ENCODE assay signal across 9 mouse cellular contexts in the genomic region with DNA sequence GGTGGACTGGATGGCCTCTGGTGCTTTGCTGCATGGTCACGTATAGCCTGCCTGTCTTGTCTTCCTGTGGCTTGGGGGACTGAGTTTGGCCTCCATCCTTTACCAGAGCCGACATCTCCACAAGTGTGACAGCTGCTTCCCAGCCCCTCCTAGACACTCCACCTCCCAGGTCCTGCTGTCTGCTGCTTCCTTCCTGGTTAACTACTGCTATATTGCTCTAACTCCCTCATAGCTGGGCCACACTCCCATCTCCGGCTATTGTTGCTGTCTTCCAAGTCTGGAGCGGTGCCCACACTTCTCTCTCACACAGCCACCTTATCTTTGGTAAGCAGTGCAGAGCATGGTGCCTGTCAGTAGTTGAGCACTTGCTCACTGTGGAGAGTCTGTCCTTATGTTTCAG. TPM values are rescaled to one million over a fixed set of nuclear protein-coding genes. Genes with fewer than 3 reads are reported as not detected.
DNase-seq lines count a peak whose midpoint lies in the region; ATAC-seq lines count a peak whose summit lies in the region.
"Had no signal": no experiment of that assay in that cellular context is flagged by ENCODE, and none has a peak within 500 bp of the region (broad histone marks: within the 10 kb centered on the region; RNA-seq: fewer than 3 reads in every experiment).

No protein-coding gene starts in this region.

- peak overlapping the region; percentile 83; the same call in 1 of the 2 replicates for H3K4me2 ChIP-seq in forebrain, embryonic 12.5 days
- H3K4me2 ChIP-seq in forebrain, embryonic 14.5 days (ENCODE audit: low read length): no peak overlapping the region
- peak overlapping the region; percentile 88; the same call in 1 of the 2 replicates for H3K4me2 ChIP-seq in lung, embryonic 15.5 days

- intact Hi-C loops in gastrocnemius, postnatal 14 days (cut with DNase I; ENCODE audit: low total_unique reads): no loop called here

- WGBS in forebrain, embryonic 12.5 days: 93% methylated on average over 4 of the region's 4 CpGs
- 84% methylated on average over 4 of the region's 4 CpGs for WGBS in forebrain, embryonic 14.5 days
- 53% methylated on average over 4 of the region's 4 CpGs for WGBS in heart, embryonic 10.5 days
- WGBS in lung, embryonic 15.5 days: 62% methylated on average over 4 of the region's 4 CpGs

- H3K27ac ChIP-seq in forebrain, embryonic 12.5 days: no peak overlapping the region
- H3K27ac ChIP-seq in forebrain, embryonic 14.5 days (ENCODE audit: low read depth, low read length): no peak overlapping the region
- peak overlapping the region; percentile 94; the same call in 1 of the 2 replicates for H3K27ac ChIP-seq in heart, embryonic 10.5 days
- peak overlapping the region; percentile 58 for H3K27ac ChIP-seq in lung, embryonic 15.5 days

- ATAC-seq in forebrain, embryonic 12.5 days (ENCODE audit: low FRiP score): no peak
- ATAC-seq in forebrain, embryonic 14.5 days: no peak
- ATAC-seq in lung, embryonic 15.5 days (ENCODE audit: borderline replicate concordance, extremely low read depth, low FRiP score, low TSS enrichment): no peak

- no peak for DNase-seq in forebrain, embryonic 14.5 days (ENCODE audit: low spot score)
- DNase-seq in heart, embryonic 10.5 days (ENCODE audit: low spot score): peak; percentile 78
- DNase-seq in kidney, adult 8-10 months: peak; percentile 68 to 70
- DNase-seq in testis, postnatal 10 days (ENCODE audit: low spot score): peak; percentile 71
- no peak for DNase-seq in urinary bladder, adult 2 months (ENCODE audit: low spot score)
- DNase-seq in gastrocnemius, postnatal 14 days: no peak

- no peaks in the 10 kb centered on the region for H3K27me3 ChIP-seq in forebrain, embryonic 12.5 days
- no peaks in the 10 kb centered on the region for H3K27me3 ChIP-seq in forebrain, embryonic 14.5 days (replicated peaks; ENCODE audit: control insufficient read depth, insufficient read depth, low read length)
- H3K27me3 ChIP-seq in heart, embryonic 10.5 days (ENCODE audit: insufficient read depth, poor library complexity, severe bottlenecking): no peaks in the 10 kb centered on the region
- H3K27me3 ChIP-seq in lung, embryonic 15.5 days: no peaks in the 10 kb centered on the region

- peaks cover 37% of the 10 kb centered on the region for H3K4me1 ChIP-seq in forebrain, embryonic 12.5 days
- peaks cover 17% of the 10 kb centered on the region for H3K4me1 ChIP-seq in forebrain, embryonic 14.5 days (ENCODE audit: control insufficient read depth, insufficient read depth, low read length)
- peaks cover 51% of the 10 kb centered on the region for H3K4me1 ChIP-seq in heart, embryonic 10.5 days
- peaks cover 63% of the 10 kb centered on the region for H3K4me1 ChIP-seq in lung, embryonic 15.5 days

- H3K9ac ChIP-seq in forebrain, embryonic 12.5 days: no peak overlapping the region
- H3K9ac ChIP-seq in forebrain, embryonic 14.5 days (ENCODE audit: low read length): no peak overlapping the region; the same call in 1 of the 2 replicates
- H3K9ac ChIP-seq in lung, embryonic 15.5 days: no peak overlapping the region

- no peak overlapping the region for H3K4me3 ChIP-seq in forebrain, embryonic 12.5 days (replicated peaks)
- H3K4me3 ChIP-seq in forebrain, embryonic 14.5 days (ENCODE audit: low read depth, low read length): no peak overlapping the region
- H3K4me3 ChIP-seq in heart, embryonic 10.5 days: peak overlapping the region; percentile 77; the same call in 1 of the 2 replicates
- H3K4me3 ChIP-seq in lung, embryonic 15.5 days: no peak overlapping the region

- H3K9me3 ChIP-seq in forebrain, embryonic 12.5 days: no peaks in the 10 kb centered on the region
- no peaks in the 10 kb centered on the region for H3K9me3 ChIP-seq in forebrain, embryonic 14.5 days (replicated peaks; ENCODE audit: control insufficient read depth, low read length)
- H3K9me3 ChIP-seq in heart, embryonic 10.5 days: no peaks in the 10 kb centered on the region
- no peaks in the 10 kb centered on the region for H3K9me3 ChIP-seq in lung, embryonic 15.5 days

- peaks cover 50% of the 10 kb centered on the region for H3K36me3 ChIP-seq in forebrain, embryonic 12.5 days (replicated peaks)
- H3K36me3 ChIP-seq in forebrain, embryonic 14.5 days (ENCODE audit: control insufficient read depth, insufficient read depth, low read length): peaks cover 46% of the 10 kb centered on the region
- H3K36me3 ChIP-seq in heart, embryonic 10.5 days: peaks cover 49% of the 10 kb centered on the region
- peaks cover 25% of the 10 kb centered on the region for H3K36me3 ChIP-seq in lung, embryonic 15.5 days

RNA-seq across cellular contexts. Expression of a gene that starts 0.6 kb away (rescaled TPM):
- 0.29 and 0.64 TPM in 2 replicates for polyA plus RNA-seq in forebrain, embryonic 12.5 days (2016; fragmentation: Nextera tagmentation; extraction: Ambion mirVana)
- 0.34 and 0.56 TPM in 2 replicates for polyA plus RNA-seq in forebrain, embryonic 14.5 days (2014; fragmentation: Nextera tagmentation; extraction: Ambion mirVana)
- 0.14 and 0.19 TPM in 2 replicates for polyA plus RNA-seq in heart, embryonic 10.5 days (2016; fragmentation: Nextera tagmentation; extraction: Ambion mirVana)
- 0.10 and 0.25 TPM in 2 replicates for polyA plus RNA-seq in lung, embryonic 15.5 days (2015; fragmentation: Nextera tagmentation; extraction: Ambion mirVana)
- polyA plus RNA-seq in urinary bladder, adult 2 months (2012; rRNA removed): 4.1 and 5.4 TPM in 2 replicates
- total RNA-seq in gastrocnemius, postnatal 14 days (2021): 1 to 10 TPM in 1 of 2 experiments, under 1 TPM in 1; 0.59 to 1.7 TPM

RNA-seq across cellular contexts. Expression of a gene that starts 2.3 kb away (rescaled TPM):
- polyA plus RNA-seq in forebrain, embryonic 12.5 days (2016; fragmentation: Nextera tagmentation; extraction: Ambion mirVana): 22.8 and 35.9 TPM in 2 replicates
- 61.8 and 66.8 TPM in 2 replicates for polyA plus RNA-seq in forebrain, embryonic 14.5 days (2014; fragmentation: Nextera tagmentation; extraction: Ambion mirVana)
- 20.2 and 34.4 TPM in 2 replicates for polyA plus RNA-seq in heart, embryonic 10.5 days (2016; fragmentation: Nextera tagmentation; extraction: Ambion mirVana)
- 39.1 and 40.9 TPM in 2 replicates for polyA plus RNA-seq in lung, embryonic 15.5 days (2015; fragmentation: Nextera tagmentation; extraction: Ambion mirVana)
- polyA plus RNA-seq in urinary bladder, adult 2 months (2012; rRNA removed): 24.3 and 30.2 TPM in 2 replicates
- 10 to 100 TPM; 19.3 to 30.1 TPM for total RNA-seq in gastrocnemius, postnatal 14 days (2021)

RNA-seq across cellular contexts. Expression of a gene that starts 26.2 kb away (rescaled TPM):
- polyA plus RNA-seq in forebrain, embryonic 12.5 days (2016; fragmentation: Nextera tagmentation; extraction: Ambion mirVana): 5.0 and 5.4 TPM in 2 replicates
- polyA plus RNA-seq in forebrain, embryonic 14.5 days (2014; fragmentation: Nextera tagmentation; extraction: Ambion mirVana): 6.3 and 6.6 TPM in 2 replicates
- 4.4 and 5.2 TPM in 2 replicates for polyA plus RNA-seq in heart, embryonic 10.5 days (2016; fragmentation: Nextera tagmentation; extraction: Ambion mirVana)
- 7.1 and 7.3 TPM in 2 replicates for polyA plus RNA-seq in lung, embryonic 15.5 days (2015; fragmentation: Nextera tagmentation; extraction: Ambion mirVana)
- 36.2 and 55.9 TPM in 2 replicates for polyA plus RNA-seq in urinary bladder, adult 2 months (2012; rRNA removed)
- total RNA-seq in gastrocnemius, postnatal 14 days (2021): 10 to 100 TPM; 11.0 to 14.3 TPM

RNA-seq across cellular contexts. Expression of a gene that starts 34.1 kb away (rescaled TPM):
- 9.0 and 9.4 TPM in 2 replicates for polyA plus RNA-seq in forebrain, embryonic 12.5 days (2016; fragmentation: Nextera tagmentation; extraction: Ambion mirVana)
- 16.5 and 17.7 TPM in 2 replicates for polyA plus RNA-seq in forebrain, embryonic 14.5 days (2014; fragmentation: Nextera tagmentation; extraction: Ambion mirVana)
- 12.8 and 17.2 TPM in 2 replicates for polyA plus RNA-seq in heart, embryonic 10.5 days (2016; fragmentation: Nextera tagmentation; extraction: Ambion mirVana)
- 10.6 and 11.3 TPM in 2 replicates for polyA plus RNA-seq in lung, embryonic 15.5 days (2015; fragmentation: Nextera tagmentation; extraction: Ambion mirVana)
- polyA plus RNA-seq in urinary bladder, adult 2 months (2012; rRNA removed): 75.5 and 103 TPM in 2 replicates
- total RNA-seq in gastrocnemius, postnatal 14 days (2021): 10 to 100 TPM; 20.4 to 23.4 TPM

RNA-seq across cellular contexts. Expression of a gene that starts 41.1 kb away (rescaled TPM):
- not detected in 2 replicates for polyA plus RNA-seq in forebrain, embryonic 12.5 days (2016; fragmentation: Nextera tagmentation; extraction: Ambion mirVana)
- not detected in 2 replicates for polyA plus RNA-seq in forebrain, embryonic 14.5 days (2014; fragmentation: Nextera tagmentation; extraction: Ambion mirVana)
- not detected in 2 replicates for polyA plus RNA-seq in heart, embryonic 10.5 days (2016; fragmentation: Nextera tagmentation; extraction: Ambion mirVana)
- not detected in 2 replicates for polyA plus RNA-seq in lung, embryonic 15.5 days (2015; fragmentation: Nextera tagmentation; extraction: Ambion mirVana)
- not detected in 2 replicates for polyA plus RNA-seq in urinary bladder, adult 2 months (2012; rRNA removed)
- total RNA-seq in gastrocnemius, postnatal 14 days (2021): under 1 TPM in 1 of 2 experiments, not detected in 1; 0.90 TPM
- polyA plus RNA-seq: stomach, embryonic 14.5 days had no signal

Comparison
In these comparisons a context has a peak if more than half of its experiments do, and no peak if none do; other contexts are left out.
1. H3K27ac ChIP-seq: peak in heart, embryonic 10.5 days (single experiment) and lung, embryonic 15.5 days (single experiment); none in forebrain, embryonic 12.5 days (single experiment) and forebrain, embryonic 14.5 days (single experiment).
2. DNase-seq: peak in heart, embryonic 10.5 days (single experiment), kidney, adult 8-10 months (2 of 2) and testis, postnatal 10 days (single experiment); none in forebrain, embryonic 14.5 days (single experiment), urinary bladder, adult 2 months (single experiment) and gastrocnemius, postnatal 14 days (single experiment).